Mouse (Mus musculus) C2C12 (cell line): ENCODE measurements around the gene Cnfn. TPM values are rescaled to one million over a fixed set of nuclear protein-coding genes. Genes with fewer than 3 reads are reported as not detected.

Experiments
- H3K27me3 ChIP-seq: one replicate; pipeline ENCODE4 v1.6.1; 2011; ENCODE audit not compliant: control insufficient read depth, insufficient read depth, insufficient read length
- H3K36me3 ChIP-seq: one replicate; pipeline ENCODE4 v1.6.1; 2011; ENCODE audit not compliant: control insufficient read depth, insufficient read depth
- H3K4me3 ChIP-seq: one replicate; pipeline ENCODE4 v1.5.1; 2011; ENCODE audit warnings: mild to moderate bottlenecking, control low read depth; ENCODE audit not compliant: poor library complexity, insufficient read depth, severe bottlenecking
- H3K79me2 ChIP-seq: one replicate; pipeline ENCODE4 v1.6.1; 2011; ENCODE audit not compliant: control insufficient read depth, insufficient read depth
- H3K79me3 ChIP-seq: one replicate; pipeline ENCODE4 v1.6.1; 2011; ENCODE audit warnings: low read depth, control low read depth
- H3ac ChIP-seq: one replicate; pipeline ENCODE3; 2011; ENCODE audit warnings: low read depth; ENCODE audit not compliant: control insufficient read depth, insufficient read length
- CEBPB ChIP-seq: IDR thresholded peaks from one replicate; pipeline ENCODE4 v1.6.1; 2011; ENCODE audit warnings: low read depth, mild to moderate bottlenecking, control low read depth, moderate library complexity
- CTCF ChIP-seq: IDR thresholded peaks from one replicate; pipeline ENCODE4 v1.5.1; 2011; ENCODE audit not compliant: control insufficient read depth, insufficient read depth, insufficient read length
- FOSL1 ChIP-seq: IDR thresholded peaks from one replicate; pipeline ENCODE4 v1.8.0; 2011; ENCODE audit warnings: mild to moderate bottlenecking, low read length; ENCODE audit not compliant: poor library complexity, insufficient read depth, severe bottlenecking
- MAX ChIP-seq: IDR thresholded peaks from one replicate; pipeline ENCODE4 v1.6.1; 2011; ENCODE audit warnings: mild to moderate bottlenecking, control low read depth
- MYOD1 ChIP-seq: IDR thresholded peaks from one replicate; pipeline ENCODE4 v1.6.1; 2011; ENCODE audit warnings: low read depth; ENCODE audit not compliant: control insufficient read depth, insufficient read length
- MYOG ChIP-seq: IDR thresholded peaks from one replicate; pipeline ENCODE4 v1.6.1; 2011; ENCODE audit not compliant: control insufficient read depth, insufficient read length; ENCODE audit errors: extremely low read depth
- USF1 ChIP-seq: IDR thresholded peaks from one replicate; pipeline ENCODE4 v1.6.1; 2011; ENCODE audit warnings: low read depth, mild to moderate bottlenecking, control low read depth, moderate library complexity
- polyA plus RNA-seq: library from polyadenylated mRNA; unstranded; fragments of >200 nt; fragmentation: generic; extraction: Trizol; gene quantifications from one replicate; pipeline ENCODE4 v1.2.1, GENCODE M21; 2012; ENCODE audit warnings: missing spikeins

The Cnfn gene
- polyA plus RNA-seq, 1 experiment = 0.08 TPM

GRCm38 (mm10) chr7:25387811-25388440, 18.4 kb upstream of the Cnfn start:
- H3K4me3 ChIP-seq = no peak overlapping the region
- H3ac ChIP-seq = no peak overlapping the region
- no peak for TF ChIP-seq CTCF
- no peak for TF ChIP-seq MAX
- TF ChIP-seq FOSL1 = no peak
- TF ChIP-seq CEBPB = no peak
- no peak for TF ChIP-seq MYOD1
- TF ChIP-seq MYOG = no peak
- TF ChIP-seq USF1 = no peak
- H3K79me2 ChIP-seq = no peaks in the 10 kb centered on the region
- peaks cover 5% of the 10 kb centered on the region for H3K36me3 ChIP-seq
- H3K79me3 ChIP-seq = no peaks in the 10 kb centered on the region
- H3K27me3 ChIP-seq = no peaks in the 10 kb centered on the region

GRCm38 (mm10) chr7:25385850-25386555, 16.5 kb upstream of the Cnfn start:
- no peak overlapping the region for H3ac ChIP-seq
- H3K4me3 ChIP-seq = no peak overlapping the region
- TF ChIP-seq CEBPB = no peak
- TF ChIP-seq MAX = no peak
- TF ChIP-seq FOSL1 = no peak
- TF ChIP-seq MYOD1 = no peak
- TF ChIP-seq CTCF = no peak
- no peaks in the 10 kb centered on the region for H3K27me3 ChIP-seq
- H3K79me3 ChIP-seq = no peaks in the 10 kb centered on the region
- peaks cover 5% of the 10 kb centered on the region for H3K36me3 ChIP-seq
- H3K79me2 ChIP-seq = no peaks in the 10 kb centered on the region

GRCm38 (mm10) chr7:25385259-25385658, 15.7 kb upstream of the Cnfn start:
- Histone ChIP-seq H3K27me3 (no peaks in the 10 kb centered on the region), H3K79me3 (no peaks in the 10 kb centered on the region), H3K79me2 (no peaks in the 10 kb centered on the region), H3K36me3 (peaks cover 5% of the 10 kb centered on the region), H3ac (no peak overlapping the region), H3K4me3 (no peak overlapping the region)
- TF ChIP-seq CTCF (no peak), USF1 (no peak), MAX (no peak), CEBPB (no peak), FOSL1 (no peak), MYOD1 (no peak), MYOG (no peak)

- TF ChIP-seq CEBPB = no peak
- TF ChIP-seq FOSL1 = no peak
- no peak for TF ChIP-seq MYOD1
- no peak for TF ChIP-seq MAX
- TF ChIP-seq USF1 = no peak
- no peak for TF ChIP-seq MYOG
- no peak for TF ChIP-seq CTCF
- peaks cover 5% of the 10 kb centered on the region for H3K36me3 ChIP-seq
- no peak overlapping the region for H3K4me3 ChIP-seq
- H3K79me2 ChIP-seq = no peaks in the 10 kb centered on the region
- H3ac ChIP-seq = no peak overlapping the region
- H3K79me3 ChIP-seq = no peaks in the 10 kb centered on the region
- no peaks in the 10 kb centered on the region for H3K27me3 ChIP-seq
Observed at GRCm38 (mm10) chr7:25384818-25385217, 15.3 kb upstream of the Cnfn start.

GRCm38 (mm10) chr7:25384318-25384717, 14.8 kb upstream of the Cnfn start:
- Histone ChIP-seq H3K4me3 (no peak overlapping the region), H3ac (no peak overlapping the region), H3K79me3 (no peaks in the 10 kb centered on the region), H3K79me2 (no peaks in the 10 kb centered on the region), H3K27me3 (no peaks in the 10 kb centered on the region), H3K36me3 (peaks cover 5% of the 10 kb centered on the region)
- TF ChIP-seq USF1 = no peak
- no peak for TF ChIP-seq MAX
- TF ChIP-seq FOSL1 = no peak
- no peak for TF ChIP-seq CEBPB
- no peak for TF ChIP-seq MYOG
- no peak for TF ChIP-seq MYOD1
- no peak for TF ChIP-seq CTCF

- TF ChIP-seq FOSL1 = no peak
- TF ChIP-seq CTCF = no peak
- no peak for TF ChIP-seq MYOG
- no peak for TF ChIP-seq CEBPB
- TF ChIP-seq MYOD1 = no peak
- TF ChIP-seq MAX = no peak
- no peak for TF ChIP-seq USF1
- no peak overlapping the region for H3ac ChIP-seq
- H3K36me3 ChIP-seq = peaks cover 5% of the 10 kb centered on the region
- no peak overlapping the region for H3K4me3 ChIP-seq
- H3K79me2 ChIP-seq = no peaks in the 10 kb centered on the region
- H3K79me3 ChIP-seq = no peaks in the 10 kb centered on the region
- no peaks in the 10 kb centered on the region for H3K27me3 ChIP-seq
Observed at GRCm38 (mm10) chr7:25383891-25384290, 14.4 kb upstream of the Cnfn start.
